Mouse (Mus musculus): Measurements from ENCODE around the gene Apol9b. TPM values are rescaled to one million over a fixed set of nuclear protein-coding genes. Genes with fewer than 3 reads are reported as not detected.

Gene Apol9b
- polyA plus RNA-seq, 1 experiment from 2014 or later, result not detected

Other genes with a start within 250 kb of the Apol9b start
- not detected in 2 replicates for gene Apol11a, start 220.8 kb upstream of the Apol9b start, polyA plus RNA-seq (2015; fragmentation: Nextera tagmentation; extraction: Ambion mirVana)
- gene Apol7c, start 195.7 kb upstream of the Apol9b start, polyA plus RNA-seq (2015; fragmentation: Nextera tagmentation; extraction: Ambion mirVana), result not detected in 2 replicates
- not detected in 2 replicates for gene 1700025B11Rik, start 167.1 kb upstream of the Apol9b start, polyA plus RNA-seq (2015; fragmentation: Nextera tagmentation; extraction: Ambion mirVana)
- not detected in 2 replicates for gene Apol10b, start 132.9 kb upstream of the Apol9b start, polyA plus RNA-seq (2015; fragmentation: Nextera tagmentation; extraction: Ambion mirVana)
- gene Gm36245, start 129.8 kb upstream of the Apol9b start, polyA plus RNA-seq (2015; fragmentation: Nextera tagmentation; extraction: Ambion mirVana), result not detected in 2 replicates
- 0.10 TPM in 1 of 2 replicates, not detected in the other for gene Apol11b, start 85.8 kb upstream of the Apol9b start, polyA plus RNA-seq (2015; fragmentation: Nextera tagmentation; extraction: Ambion mirVana)
- not detected in 2 replicates for gene Apol7e, start 30.2 kb upstream of the Apol9b start, polyA plus RNA-seq (2015; fragmentation: Nextera tagmentation; extraction: Ambion mirVana)
- gene Apol8, start 28.0 kb downstream of the Apol9b start, polyA plus RNA-seq (2015; fragmentation: Nextera tagmentation; extraction: Ambion mirVana), result 0.23 TPM in 1 of 2 replicates, not detected in the other
- gene Myh9, start 113.1 kb downstream of the Apol9b start, polyA plus RNA-seq (2015; fragmentation: Nextera tagmentation; extraction: Ambion mirVana), result 11.8 and 14.1 TPM in 2 replicates
- 227 and 234 TPM in 2 replicates for gene Txn2, start 200.0 kb downstream of the Apol9b start, polyA plus RNA-seq (2015; fragmentation: Nextera tagmentation; extraction: Ambion mirVana)
- gene Foxred2, start 227.7 kb downstream of the Apol9b start, polyA plus RNA-seq (2015; fragmentation: Nextera tagmentation; extraction: Ambion mirVana), result 6.9 and 8.1 TPM in 2 replicates
- 204 and 210 TPM in 2 replicates for gene Eif3d, start 241.8 kb downstream of the Apol9b start, polyA plus RNA-seq (2015; fragmentation: Nextera tagmentation; extraction: Ambion mirVana)

Data from midbrain, embryonic 13.5 days (tissue).